Mouse (Mus musculus) erythroid progenitor cell, adult 5-6 weeks (primary cell): ENCODE results near the gene Anks1b. TPM values are rescaled to one million over a fixed set of nuclear protein-coding genes. Genes with fewer than 3 reads are reported as not detected.

Source experiments
- ATAC-seq: replicated peaks from 2 replicates; pipeline ENCODE4 v1.8.0; 2016; ENCODE audit warnings: moderate number of reproducible peaks, mild to moderate bottlenecking, moderate TSS enrichment, inconsistent platforms; ENCODE audit not compliant: poor library complexity, low FRiP score, severe bottlenecking
- total RNA-seq, 2 experiments: library from RNA; stranded (forward) in 1 of 2; stranded (reverse) in 1 of 2; fragments of 150-400 nt in 1 of 2; fragments of 186-747, 209-891 nt in 1 of 2; gene quantifications; 2 replicates each; pipeline versions ENCODE4 v1.2.3 to v1.2.4; 2015 to 2017; ENCODE audit warnings: low replicate concordance in 2 of 2

The Anks1b gene
- total RNA-seq, 2 experiments from 2014 or later, result not detected

DNA sequence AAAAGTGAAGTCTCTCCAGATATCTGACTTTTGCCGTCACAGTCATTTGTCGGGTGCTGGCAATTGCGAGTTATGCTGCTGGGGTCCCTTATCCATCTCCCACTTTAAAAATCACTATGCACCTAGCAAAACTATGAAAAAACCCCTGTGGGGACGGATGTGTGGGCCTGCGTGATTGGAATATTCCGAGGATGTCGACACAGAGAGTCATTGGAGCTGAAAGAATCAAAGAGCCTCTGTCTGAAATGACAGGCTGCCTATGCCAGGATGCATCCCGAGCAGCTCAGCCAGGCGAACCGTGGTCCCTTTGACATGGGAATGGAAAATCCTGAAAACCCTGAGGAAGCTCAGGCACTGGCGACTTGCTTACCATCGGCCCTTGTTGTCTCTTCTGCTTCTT, 825.9 kb downstream of the Anks1b start:
- ATAC-seq, result no peak

- no peak for ATAC-seq
Measured at GRCm38 (mm10) chr10:90704602-90705001, 831.3 kb downstream of the Anks1b start.

- no peak for ATAC-seq
Measured at GRCm38 (mm10) chr10:90708822-90709601, 835.7 kb downstream of the Anks1b start.

- no peak for ATAC-seq
Measured at GRCm38 (mm10) chr10:90709602-90709931, 836.3 kb downstream of the Anks1b start.

DNA sequence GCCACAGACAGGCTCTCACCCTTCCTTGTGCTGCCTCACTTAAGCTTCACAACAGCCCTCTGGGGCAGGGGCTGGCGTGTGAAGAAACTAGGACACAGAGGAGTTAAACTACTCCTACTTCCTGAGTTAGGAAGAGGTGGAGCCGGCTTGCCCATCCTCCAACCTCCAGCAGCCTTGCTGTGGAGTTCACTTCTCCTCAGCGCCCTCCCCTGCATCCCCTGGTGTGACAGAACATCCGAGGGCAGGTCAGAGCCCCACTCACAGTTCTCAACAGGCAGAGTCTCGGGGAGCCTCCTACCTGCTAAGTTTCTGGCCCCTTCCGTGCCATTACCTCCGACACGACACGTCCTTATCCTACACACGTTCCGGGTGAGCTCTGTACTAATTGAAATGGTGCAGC, 844.7 kb downstream of the Anks1b start:
- ATAC-seq, result no peak

DNA sequence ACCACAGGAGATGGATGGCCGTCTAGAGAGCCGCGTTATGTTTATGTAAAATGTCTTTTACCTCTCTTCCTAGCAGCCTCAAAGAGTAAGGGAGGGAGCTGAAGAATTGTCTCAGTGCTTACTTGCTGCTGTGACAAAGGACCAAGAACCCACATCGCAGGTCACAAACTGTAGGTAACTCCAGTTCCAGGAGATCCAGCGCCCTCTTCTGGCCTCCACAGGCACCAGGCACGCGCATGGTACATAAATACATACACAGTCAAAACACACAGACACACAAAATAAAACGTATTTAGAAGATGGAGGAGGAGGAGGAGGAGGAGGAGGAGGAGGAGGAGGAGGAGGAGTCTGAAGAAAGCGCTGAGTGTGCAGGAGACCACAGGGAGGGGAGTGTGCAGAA, 845.4 kb downstream of the Anks1b start:
- ATAC-seq, result no peak

GRCm38 (mm10) chr10:90719996-90720395, 846.7 kb downstream of the Anks1b start:
- no peak for ATAC-seq

DNA sequence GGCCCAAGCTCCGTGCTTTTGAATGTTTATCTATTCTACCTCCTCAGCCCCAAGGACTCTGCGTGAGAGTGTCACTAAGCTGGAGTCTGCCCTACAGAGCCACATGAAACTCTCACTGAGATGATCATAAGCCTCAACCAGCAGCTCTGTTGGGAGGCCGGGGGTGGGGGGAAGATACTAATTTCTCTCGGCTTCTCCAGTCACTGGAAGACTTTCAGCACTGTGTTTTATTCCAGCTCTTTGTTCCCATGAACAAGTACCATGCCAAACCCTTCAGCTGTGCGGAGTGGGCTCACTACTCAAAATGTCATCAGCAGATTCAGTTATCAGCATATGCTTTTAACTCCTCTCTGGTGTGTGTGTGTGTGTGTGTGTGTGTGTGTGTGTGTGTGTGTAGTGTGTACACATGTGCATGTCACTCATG, 849.8 kb downstream of the Anks1b start:
- no peak for ATAC-seq

GRCm38 (mm10) chr10:90723941-90724341, 850.6 kb downstream of the Anks1b start:
- no peak for ATAC-seq

DNA sequence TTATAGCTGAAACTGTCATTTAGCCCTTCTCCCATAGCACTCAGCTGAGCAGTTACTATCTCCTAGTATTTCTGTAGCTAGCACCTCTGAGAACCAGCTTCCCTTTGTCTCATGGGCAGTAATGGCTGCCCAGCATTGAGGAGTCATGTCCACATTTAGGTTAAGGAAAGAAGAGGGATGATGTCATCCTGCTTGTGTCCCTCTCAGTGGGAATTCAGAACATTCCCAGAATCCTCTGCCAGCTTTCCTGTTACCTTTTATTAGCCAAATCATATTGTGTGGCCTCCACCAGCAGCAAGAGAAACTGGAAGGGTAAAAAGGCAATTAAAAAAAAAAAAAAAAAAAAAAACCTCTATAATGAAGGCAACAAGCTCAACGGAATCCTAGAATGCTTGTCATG, 851.6 kb downstream of the Anks1b start:
- ATAC-seq, result no peak

DNA sequence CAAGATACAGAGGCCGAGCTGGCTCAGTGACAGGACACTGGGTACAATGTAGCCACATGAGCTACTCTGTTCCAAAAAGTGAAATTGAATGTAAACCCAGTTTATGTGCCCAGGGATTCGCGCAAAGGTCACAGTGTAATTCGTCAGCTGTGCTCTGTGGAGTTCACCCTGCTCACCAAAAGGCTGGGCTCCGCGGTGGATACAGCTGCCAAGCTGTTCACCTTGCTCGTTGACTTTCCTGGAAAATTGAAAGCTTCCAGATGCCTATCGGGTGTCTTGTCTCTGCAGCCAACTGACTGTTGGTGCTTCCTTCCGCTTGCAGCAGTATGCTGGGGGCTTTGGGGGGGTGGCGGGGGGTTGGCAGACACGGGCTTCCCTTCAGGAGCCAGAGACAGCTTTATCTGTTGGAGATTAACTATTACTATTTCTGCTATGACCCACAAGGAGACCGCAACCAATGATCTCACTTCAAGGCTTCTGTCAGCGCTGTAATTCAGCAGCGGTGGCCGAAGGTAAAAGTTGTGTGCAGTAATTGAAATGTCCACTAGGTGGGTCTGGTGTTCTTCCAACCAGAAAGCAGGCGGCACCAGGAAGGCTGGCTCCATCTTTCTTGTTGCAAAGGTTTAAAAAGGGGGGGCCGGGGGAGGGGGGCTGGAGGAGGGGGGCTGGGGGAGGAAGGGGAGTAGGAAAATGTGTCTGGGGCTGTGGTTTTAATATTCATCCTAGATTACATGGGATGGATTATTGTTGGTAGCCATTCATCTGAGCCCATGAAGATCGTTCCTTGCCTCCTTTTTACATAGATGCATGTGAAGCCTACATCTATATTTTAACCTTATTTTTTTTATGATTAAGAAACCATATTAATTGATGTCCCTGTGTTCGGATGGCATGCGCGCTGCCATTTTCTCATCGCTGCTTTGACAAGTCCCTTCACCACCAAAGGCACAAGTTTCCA, 855.4 kb downstream of the Anks1b start:
- no peak for ATAC-seq

- ATAC-seq, result no peak
Measured at GRCm38 (mm10) chr10:90729527-90729926, 856.2 kb downstream of the Anks1b start.

DNA sequence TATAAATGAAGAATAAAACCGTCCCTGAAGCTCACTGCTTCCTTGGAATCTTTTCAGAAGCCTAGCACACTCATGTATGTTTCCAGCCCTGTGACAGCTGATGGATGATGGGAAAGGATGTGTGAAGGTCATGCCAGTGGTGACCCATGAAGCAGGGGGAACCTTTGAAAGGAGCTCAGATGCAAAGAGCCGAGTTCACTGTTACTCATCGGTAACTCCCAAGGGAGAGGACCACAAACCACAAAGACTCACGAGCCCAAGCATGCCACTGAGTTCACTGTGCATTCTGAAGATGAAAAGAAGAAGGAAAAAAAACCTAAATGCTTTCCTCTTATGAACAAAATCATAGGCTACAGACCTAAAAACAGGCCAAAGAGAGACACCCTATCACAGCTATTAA, 859.5 kb downstream of the Anks1b start:
- no peak for ATAC-seq

- ATAC-seq, result no peak
Measured at GRCm38 (mm10) chr10:90733632-90734031, 860.3 kb downstream of the Anks1b start.

DNA sequence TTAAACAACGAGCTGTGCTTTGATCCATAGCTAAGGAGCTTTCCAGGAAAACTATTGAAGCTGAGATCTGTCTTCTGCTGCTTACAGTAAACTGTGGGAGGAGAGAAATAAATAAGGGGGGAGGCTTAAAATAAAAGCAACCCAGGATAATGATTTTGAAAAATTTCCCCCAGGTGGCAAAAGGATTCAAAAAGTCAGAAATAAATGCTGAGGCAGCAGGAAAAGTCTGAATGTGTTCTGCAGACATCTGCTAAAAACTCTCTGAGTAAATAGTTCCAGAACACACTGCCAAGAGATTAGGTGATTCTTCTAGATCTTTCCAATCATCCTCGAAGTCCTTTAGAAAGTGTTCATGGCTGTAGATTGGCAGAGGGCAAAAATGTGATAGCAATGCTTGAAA, 865.2 kb downstream of the Anks1b start:
- ATAC-seq, result no peak

DNA sequence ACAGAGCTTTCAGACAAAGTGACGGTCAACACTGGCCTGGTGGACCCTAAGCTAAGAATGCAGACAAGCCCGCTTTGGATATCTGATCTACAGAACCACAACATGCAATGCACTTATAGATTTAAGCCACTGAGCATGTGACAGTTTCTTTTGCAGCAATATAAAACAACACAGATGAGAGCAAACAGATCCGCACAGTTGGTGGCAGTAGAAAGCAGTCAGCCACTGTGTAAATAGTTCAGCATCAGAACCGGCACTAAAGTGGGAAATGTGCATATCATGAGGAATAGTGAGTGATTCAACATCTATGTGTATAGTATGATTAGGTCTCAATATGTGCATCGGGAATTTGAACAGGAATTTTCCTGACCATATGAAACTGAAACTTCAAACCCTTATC, 867.6 kb downstream of the Anks1b start:
- no peak for ATAC-seq

DNA sequence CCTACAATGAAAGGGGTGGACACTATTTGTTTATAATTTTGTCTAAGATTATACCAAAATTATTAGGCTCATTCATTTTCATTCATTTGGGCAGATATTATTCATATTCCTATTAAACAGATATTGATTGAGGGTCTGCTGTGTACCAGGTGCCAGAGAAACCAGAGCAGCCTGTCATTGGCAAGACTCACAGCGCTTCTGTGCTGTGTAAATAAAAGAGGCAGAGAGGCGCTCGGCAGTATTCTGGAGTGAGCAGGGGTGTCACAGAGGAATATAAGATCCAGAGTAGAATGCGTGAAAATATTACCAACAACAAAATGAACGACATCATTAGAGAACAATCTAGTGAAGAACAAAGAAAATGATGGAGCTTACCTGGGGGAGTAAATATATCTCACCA, 878.6 kb downstream of the Anks1b start:
- ATAC-seq, result no peak

- ATAC-seq, result no peak
Measured at GRCm38 (mm10) chr10:90753106-90753505, 879.8 kb downstream of the Anks1b start.

GRCm38 (mm10) chr10:90757773-90758172, 884.5 kb downstream of the Anks1b start:
- no peak for ATAC-seq

DNA sequence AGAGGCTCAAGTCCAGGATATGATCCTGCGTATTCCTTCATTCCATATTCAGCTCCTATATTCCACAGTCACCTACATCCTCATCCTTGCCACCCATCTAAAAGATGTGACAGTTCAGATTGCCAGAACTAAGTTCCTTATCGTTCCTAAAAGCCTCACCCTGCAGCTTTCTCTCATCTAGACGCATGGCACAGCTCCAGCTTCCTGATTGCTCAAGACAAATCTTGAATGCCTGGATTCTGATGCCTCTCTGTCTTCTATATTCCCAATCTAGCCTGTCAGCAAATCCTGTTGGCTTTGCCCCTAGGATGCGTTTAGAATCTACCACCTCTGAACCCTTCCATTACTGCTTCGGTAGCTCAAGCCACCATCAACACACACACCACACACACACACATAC, 886.6 kb downstream of the Anks1b start:
- ATAC-seq, result no peak

DNA sequence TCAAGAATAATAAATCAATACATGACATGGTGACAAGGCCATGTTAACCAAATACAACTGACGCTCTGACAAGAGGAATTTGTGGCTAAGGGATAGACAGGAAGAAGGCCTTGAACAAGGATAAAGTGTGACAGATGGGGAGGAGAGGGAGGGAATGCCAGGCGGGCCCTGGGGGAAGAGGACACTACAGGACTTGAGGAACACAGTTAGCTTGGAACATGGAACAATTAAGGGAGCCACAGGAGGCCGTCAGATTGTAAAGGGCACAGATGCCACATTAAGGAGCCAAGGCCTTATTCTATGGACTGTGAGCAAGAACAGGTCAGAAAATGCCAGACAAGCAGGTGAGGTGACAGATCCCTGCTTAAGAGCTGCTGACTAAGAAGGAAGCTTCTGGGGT, 893.0 kb downstream of the Anks1b start:
- ATAC-seq, result no peak
